Mouse (Mus musculus): ENCODE measurements around the gene Slc2a10.

- TF ChIP-seq CTCF (IDR thresholded peaks at IDR 0.05; ENCODE audit: low read depth): no peak
- no peak for TF ChIP-seq EP300 (IDR thresholded peaks at IDR 0.05; ENCODE audit: low read depth)
These were observed 9.9 kb upstream of the Slc2a10 start for GRCm38 (mm10) chr2:165493587-165494210.
